Mouse (Mus musculus) CH12.LX (cell line): Measurements from ENCODE around the gene Raver1.

Experiments
- CTCF ChIP-seq, 2 experiments: IDR thresholded peaks in 1 of 2; conservative IDR thresholded peaks in 1 of 2; 2 replicates each; pipeline ENCODE4 v1.5.1; 2011 to 2012; ENCODE audit warnings: low read depth in 2 of 2, low read length in 2 of 2, improper control_type of control experiment in 1 of 2, inconsistent platforms in 1 of 2, mild to moderate bottlenecking in 1 of 2, moderate library complexity in 1 of 2
- MAFK ChIP-seq: IDR thresholded peaks from 2 replicates; pipeline ENCODE4 v1.6.1; 2011; ENCODE audit warnings: low read length, improper control_type of control experiment; ENCODE audit not compliant: insufficient replicate concordance
- MAX ChIP-seq: IDR thresholded peaks from 2 replicates; pipeline ENCODE4 v1.6.1; 2011; ENCODE audit warnings: low read length, improper control_type of control experiment
- MAZ ChIP-seq: IDR thresholded peaks from 2 replicates; pipeline ENCODE4 v1.6.1; 2012; ENCODE audit warnings: low read depth, mild to moderate bottlenecking, inconsistent platforms, low read length, improper control_type of control experiment, moderate library complexity
- MYC ChIP-seq: IDR thresholded peaks from 2 replicates; pipeline ENCODE4 v1.6.1; 2011; ENCODE audit warnings: low read depth, mild to moderate bottlenecking, improper control_type of control experiment, low read length
- NRF1 ChIP-seq: IDR thresholded peaks from 2 replicates; pipeline ENCODE4 v1.6.1; 2014; ENCODE audit warnings: low read depth, mild to moderate bottlenecking, inconsistent platforms, low read length, improper control_type of control experiment, moderate library complexity
- POLR2A ChIP-seq: IDR thresholded peaks from 2 replicates; pipeline ENCODE4 v1.6.1; 2011; ENCODE audit warnings: low read depth, mild to moderate bottlenecking, improper control_type of control experiment, low read length
- RAD21 ChIP-seq: IDR thresholded peaks from 2 replicates; pipeline ENCODE4 v1.6.1; 2011; ENCODE audit warnings: low read depth, mild to moderate bottlenecking, low read length, improper control_type of control experiment, moderate library complexity
- SIN3A ChIP-seq: IDR thresholded peaks from 2 replicates; pipeline ENCODE4 v1.6.1; 2012; ENCODE audit warnings: low read length, improper control_type of control experiment, inconsistent platforms
- TBP ChIP-seq: conservative IDR thresholded peaks from 2 replicates; pipeline ENCODE4 v1.6.1; 2011; ENCODE audit warnings: low read depth, low read length, improper control_type of control experiment

- TF ChIP-seq SIN3A: no peak
- TF ChIP-seq NRF1: no peak
- TF ChIP-seq MAFK: no peak
- no peak for TF ChIP-seq TBP
- no peak for TF ChIP-seq MAX
- no peak for TF ChIP-seq MYC
- no peak for TF ChIP-seq RAD21
- no peak for TF ChIP-seq MAZ
- TF ChIP-seq POLR2A: no peak
- no peak for TF ChIP-seq CTCF (conservative IDR thresholded peaks at IDR 0.05 in 1 of 2, IDR thresholded peaks at IDR 0.05 in 1 of 2; ENCODE audit: low read depth in 2 of 2, low read length in 2 of 2)
Observed at GRCm38 (mm10) chr9:21104814-21105213, 13.0 kb upstream of the Raver1 start.
